Mouse (Mus musculus) neural tube, embryonic 13.5 days (tissue): ENCODE measurements around the gene Kpnb1. TPM values are rescaled to one million over a fixed set of nuclear protein-coding genes. Genes with fewer than 3 reads are reported as not detected.

Source experiments
- ATAC-seq: fragments of 200-750 bp; cut with Nextera tagmentation; 2 replicates; pipeline ENCODE4 v1.8.0; 2017; ENCODE audit warnings: low read depth, mild to moderate bottlenecking, moderate TSS enrichment, moderate library complexity
- H3K27ac ChIP-seq: fragments of 300-500 bp; sonication (generic); replicated peaks from 2 replicates; pipeline ENCODE4 v1.5.1; 2015; ENCODE audit warnings: moderate library complexity, mild to moderate bottlenecking, inconsistent platforms
- H3K27me3 ChIP-seq: fragments of 300-500 bp; sonication (generic); 2 replicates; pipeline ENCODE4 v1.6.1; 2015; ENCODE audit warnings: mild to moderate bottlenecking, inconsistent platforms
- H3K36me3 ChIP-seq: fragments of 300-500 bp; sonication (generic); 2 replicates; pipeline ENCODE4 v1.6.1; 2015; ENCODE audit warnings: mild to moderate bottlenecking, inconsistent platforms
- H3K4me1 ChIP-seq: fragments of 300-500 bp; sonication (generic); replicated peaks from 2 replicates; pipeline ENCODE4 v1.6.1; 2015; ENCODE audit warnings: inconsistent platforms
- H3K4me2 ChIP-seq: fragments of 300-500 bp; sonication (generic); 2 replicates; pipeline ENCODE4 v1.6.1; 2015; ENCODE audit warnings: inconsistent platforms, mild to moderate bottlenecking, moderate library complexity
- H3K4me3 ChIP-seq: fragments of 300-500 bp; sonication (generic); 2 replicates; pipeline ENCODE4 v1.5.1; 2015; ENCODE audit warnings: mild to moderate bottlenecking, inconsistent platforms
- H3K9ac ChIP-seq: fragments of 300-500 bp; sonication (generic); 2 replicates; pipeline ENCODE4 v1.6.1; 2015; ENCODE audit warnings: moderate library complexity, mild to moderate bottlenecking, inconsistent platforms
- H3K9me3 ChIP-seq: fragments of 300-500 bp; sonication (generic); 2 replicates; pipeline ENCODE4 v1.6.1; 2016; ENCODE audit warnings: inconsistent platforms
- WGBS: fragments of 180-500 bp; shearing (Covaris S2); methylation state at CpG from one replicate; pipeline ENCODE4 v1.1.7; 2015; 5-methylcytosine and 5-hydroxymethylcytosine counted together
- polyA plus RNA-seq: library from polyadenylated mRNA; unstranded; fragments of >200 nt; fragmentation: Nextera tagmentation; extraction: Ambion mirVana; gene quantifications from 2 replicates; pipeline ENCODE4 v1.2.1, GENCODE M21; 2015

Kpnb1 gene
- polyA plus RNA-seq, 1 experiment from 2014 or later: 31.0 TPM

DNA sequence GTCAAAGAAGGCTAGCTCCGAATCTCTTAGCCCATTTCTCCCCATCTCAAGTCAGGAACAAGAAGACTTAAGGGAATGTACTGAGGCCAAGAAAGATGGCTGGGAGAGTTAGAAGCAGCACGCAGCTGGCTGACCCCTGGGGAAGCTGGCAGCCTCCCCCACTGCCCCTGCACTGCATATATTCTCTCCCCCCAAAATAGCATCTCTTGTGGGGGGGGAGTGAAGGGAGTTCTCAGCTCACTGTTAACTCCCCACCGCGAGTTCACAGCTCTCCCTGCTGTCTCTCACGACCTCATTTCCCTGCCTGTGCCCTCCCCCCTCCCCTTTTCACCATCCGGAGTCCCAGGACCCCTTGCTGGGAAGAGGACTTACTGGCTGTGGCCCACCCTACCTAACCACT lies 55.5 kb downstream of the Kpnb1 start:
- no peak overlapping the region for H3K9ac ChIP-seq
- no peak overlapping the region for H3K4me3 ChIP-seq
- no peaks in the 10 kb centered on the region for H3K9me3 ChIP-seq
- WGBS: 33% methylated on average over 6 of the region's 6 CpGs
- H3K4me1 ChIP-seq: peaks cover 13% of the 10 kb centered on the region
- peaks cover 9% of the 10 kb centered on the region; the same call in 1 of the 2 replicates for H3K36me3 ChIP-seq
- no peak overlapping the region for H3K27ac ChIP-seq
- ATAC-seq: no peak
- H3K27me3 ChIP-seq: peaks cover 20% of the 10 kb centered on the region
- no peak overlapping the region for H3K4me2 ChIP-seq

DNA sequence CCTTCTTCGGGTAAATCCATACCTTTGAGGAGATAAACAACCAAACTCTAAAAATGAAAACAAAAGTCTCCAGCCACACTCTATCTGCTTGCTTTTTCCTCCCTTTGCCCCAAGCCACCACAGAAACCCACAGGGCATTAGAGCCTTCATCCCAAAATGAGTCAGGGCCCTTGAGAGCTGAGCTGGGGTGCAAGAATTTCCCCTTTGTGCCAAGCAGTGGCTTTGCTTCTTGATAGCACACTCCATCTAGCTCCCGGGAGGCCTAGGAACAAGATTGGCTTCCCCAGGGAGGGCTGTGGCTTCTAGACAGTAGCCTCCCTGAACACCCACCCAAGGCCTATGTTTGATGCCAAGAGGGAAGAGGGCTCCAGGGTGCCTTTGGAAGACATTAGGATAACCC lies 56.0 kb downstream of the Kpnb1 start:
- peaks cover 20% of the 10 kb centered on the region for H3K27me3 ChIP-seq
- H3K36me3 ChIP-seq: peaks cover 8% of the 10 kb centered on the region; the same call in 1 of the 2 replicates
- no peaks in the 10 kb centered on the region for H3K9me3 ChIP-seq
- no peak overlapping the region for H3K4me3 ChIP-seq
- no peak overlapping the region for H3K9ac ChIP-seq
- H3K27ac ChIP-seq: no peak overlapping the region
- H3K4me2 ChIP-seq: no peak overlapping the region
- H3K4me1 ChIP-seq: peaks cover 13% of the 10 kb centered on the region
- ATAC-seq: no peak
- WGBS: 94% methylated on average over 2 of the region's 2 CpGs

DNA sequence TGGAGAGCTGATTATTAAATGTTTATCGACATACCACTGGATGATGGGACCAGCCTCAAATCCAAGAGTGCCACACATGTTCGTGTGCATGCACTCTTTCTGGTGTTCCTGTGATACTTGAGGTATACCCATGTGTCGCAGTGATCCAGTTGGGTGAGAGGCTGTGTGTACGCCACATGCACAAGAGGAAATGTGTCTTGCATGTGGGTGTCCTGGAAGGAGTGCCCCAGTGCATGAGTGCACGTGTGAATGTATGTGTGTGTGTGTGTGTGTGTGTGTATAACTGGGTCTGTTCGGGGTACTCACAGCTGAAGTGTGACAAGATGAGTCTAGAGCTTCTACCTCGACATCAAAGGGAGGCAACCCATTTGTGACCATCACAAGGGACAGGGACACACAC lies 57.4 kb downstream of the Kpnb1 start:
- no peak for ATAC-seq
- Histone ChIP-seq H3K9ac (no peak overlapping the region), H3K4me1 (peaks cover 14% of the 10 kb centered on the region), H3K27ac (no peak overlapping the region), H3K27me3 (peaks cover 20% of the 10 kb centered on the region), H3K36me3 (no peaks in the 10 kb centered on the region), H3K4me3 (no peak overlapping the region), H3K4me2 (no peak overlapping the region), H3K9me3 (no peaks in the 10 kb centered on the region)
- 77% methylated on average over 6 of the region's 7 CpGs for WGBS

DNA sequence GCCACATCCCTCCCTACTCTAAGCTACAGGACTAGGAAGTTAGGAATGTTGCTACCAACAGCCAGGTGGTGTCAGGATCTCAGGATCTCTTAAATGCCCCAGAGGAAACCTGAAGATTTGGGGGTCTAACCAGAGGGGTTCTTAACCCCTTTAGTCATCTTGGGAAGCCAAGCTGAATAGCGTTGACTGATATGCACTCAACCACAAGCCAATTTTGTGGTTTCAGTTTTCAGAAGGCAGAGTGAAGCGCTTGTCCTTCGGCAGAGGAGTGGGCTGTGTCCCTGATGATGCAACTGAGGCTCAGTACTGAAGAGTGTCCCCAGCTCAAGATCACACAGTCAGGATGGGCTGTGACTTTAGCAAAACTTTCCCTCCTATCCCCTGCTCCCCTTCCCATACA lies 58.7 kb downstream of the Kpnb1 start:
- H3K36me3 ChIP-seq: no peaks in the 10 kb centered on the region
- 68% methylated on average over 3 of the region's 3 CpGs for WGBS
- ATAC-seq: no peak
- H3K9me3 ChIP-seq: no peaks in the 10 kb centered on the region
- H3K9ac ChIP-seq: no peak overlapping the region
- H3K27ac ChIP-seq: no peak overlapping the region
- H3K27me3 ChIP-seq: peaks cover 20% of the 10 kb centered on the region
- no peak overlapping the region for H3K4me3 ChIP-seq
- H3K4me2 ChIP-seq: no peak overlapping the region
- H3K4me1 ChIP-seq: peaks cover 22% of the 10 kb centered on the region

DNA sequence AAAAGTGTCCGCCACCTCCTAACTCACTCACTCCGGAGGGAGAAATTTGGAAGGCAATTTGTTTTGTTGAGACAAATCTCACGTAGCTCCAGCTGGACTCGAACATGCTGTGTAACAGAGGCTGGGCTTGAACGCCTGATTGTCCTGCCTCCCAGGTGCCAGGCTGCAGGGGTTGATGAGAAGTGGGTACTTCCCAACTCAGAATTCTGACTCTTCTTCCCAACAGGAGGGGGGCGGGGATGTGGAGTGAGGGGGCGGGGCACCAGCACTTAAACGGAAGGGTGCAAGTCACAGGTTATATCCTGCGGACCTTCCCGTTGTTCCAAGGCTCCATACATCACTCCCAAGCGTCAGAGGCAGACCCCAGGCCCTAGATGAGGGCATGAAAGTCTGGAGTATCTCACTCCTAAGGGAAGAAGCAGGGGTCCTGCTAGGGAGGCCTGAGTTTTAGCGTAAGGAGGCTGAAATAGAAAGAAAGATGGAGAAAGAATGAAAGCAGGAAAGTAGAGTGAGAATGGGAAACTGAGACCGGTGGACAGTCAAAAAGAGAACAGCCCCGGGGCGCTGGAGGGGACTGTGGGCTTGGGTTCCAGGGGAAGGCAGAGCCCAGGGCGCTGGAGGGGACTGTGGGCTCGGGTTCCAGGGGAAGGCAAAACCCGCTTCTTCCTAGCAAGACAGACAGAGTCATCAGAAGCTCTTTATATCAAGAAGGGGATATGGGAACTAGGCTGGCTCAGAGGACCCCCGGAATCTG lies 60.0 kb downstream of the Kpnb1 start:
- peak overlapping the region; percentile 70 for H3K9ac ChIP-seq
- peaks cover 20% of the 10 kb centered on the region for H3K27me3 ChIP-seq
- H3K4me2 ChIP-seq: peak overlapping the region; percentile 77
- H3K36me3 ChIP-seq: no peaks in the 10 kb centered on the region
- no peak for ATAC-seq
- WGBS: 15% methylated on average over 19 of the region's 19 CpGs
- peak overlapping the region; percentile 46 for H3K4me3 ChIP-seq
- H3K4me1 ChIP-seq: peaks cover 29% of the 10 kb centered on the region
- H3K27ac ChIP-seq: no peak overlapping the region
- H3K9me3 ChIP-seq: no peaks in the 10 kb centered on the region

GRCm38 (mm10) chr11:97126645-97127468 lies 60.8 kb downstream of the Kpnb1 start:
- Histone ChIP-seq H3K4me3 (peak overlapping the region; percentile 46), H3K4me2 (peak overlapping the region; percentile 77), H3K27me3 (peaks cover 20% of the 10 kb centered on the region), H3K27ac (no peak overlapping the region), H3K9ac (peak overlapping the region; percentile 70), H3K36me3 (no peaks in the 10 kb centered on the region), H3K9me3 (no peaks in the 10 kb centered on the region), H3K4me1 (peaks cover 29% of the 10 kb centered on the region)
- ATAC-seq: peak; percentile 44; the same call in 1 of the 2 replicates
- WGBS: 4% methylated on average over 32 of the region's 32 CpGs

- no peaks in the 10 kb centered on the region for H3K9me3 ChIP-seq
- H3K4me3 ChIP-seq: no peak overlapping the region
- peaks cover 13% of the 10 kb centered on the region for H3K27me3 ChIP-seq
- H3K9ac ChIP-seq: no peak overlapping the region
- no peak overlapping the region for H3K4me2 ChIP-seq
- H3K4me1 ChIP-seq: peaks cover 29% of the 10 kb centered on the region
- H3K36me3 ChIP-seq: no peaks in the 10 kb centered on the region
- H3K27ac ChIP-seq: no peak overlapping the region
- WGBS: 56% methylated on average over 10 of the region's 10 CpGs
- ATAC-seq: no peak
These were observed 63.2 kb downstream of the Kpnb1 start for GRCm38 (mm10) chr11:97124266-97125036.

- Histone ChIP-seq H3K4me3 (no peak overlapping the region), H3K9me3 (no peaks in the 10 kb centered on the region), H3K27ac (no peak overlapping the region), H3K9ac (no peak overlapping the region), H3K36me3 (no peaks in the 10 kb centered on the region), H3K27me3 (peaks cover 22% of the 10 kb centered on the region), H3K4me2 (no peak overlapping the region), H3K4me1 (peaks cover 29% of the 10 kb centered on the region)
- ATAC-seq: no peak
- WGBS: 19% methylated on average over 11 of the region's 11 CpGs
These were observed 64.3 kb downstream of the Kpnb1 start for GRCm38 (mm10) chr11:97123282-97123890.

- Histone ChIP-seq H3K9me3 (no peaks in the 10 kb centered on the region), H3K27me3 (peaks cover 39% of the 10 kb centered on the region), H3K9ac (no peak overlapping the region), H3K4me2 (no peak overlapping the region), H3K4me3 (no peak overlapping the region), H3K4me1 (peaks cover 18% of the 10 kb centered on the region), H3K36me3 (no peaks in the 10 kb centered on the region), H3K27ac (no peak overlapping the region)
- 69% methylated on average over 3 of the region's 3 CpGs for WGBS
- no peak for ATAC-seq
These were observed 67.0 kb downstream of the Kpnb1 start for GRCm38 (mm10) chr11:97120641-97121040.

DNA sequence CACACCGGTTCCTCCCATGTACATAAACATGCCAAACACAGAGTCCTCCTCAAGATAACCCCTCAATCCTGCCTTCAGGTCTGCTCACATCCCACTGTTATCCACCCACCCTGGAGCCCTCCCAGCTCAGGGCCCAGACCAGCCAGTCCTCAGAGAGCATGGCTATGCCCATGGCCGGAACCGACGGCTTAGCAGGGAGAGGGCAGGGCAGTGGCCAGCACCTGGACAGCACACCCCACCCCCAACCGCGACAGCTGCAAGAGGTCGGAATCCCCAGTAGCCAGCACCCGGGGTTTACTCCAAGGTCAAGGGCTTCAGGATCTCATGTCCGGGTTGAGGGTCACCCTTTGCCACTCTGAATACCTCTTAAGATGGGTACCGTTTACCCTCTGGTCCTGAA lies 67.5 kb downstream of the Kpnb1 start:
- WGBS: 63% methylated on average over 10 of the region's 10 CpGs
- no peaks in the 10 kb centered on the region for H3K9me3 ChIP-seq
- ATAC-seq: no peak
- H3K4me2 ChIP-seq: no peak overlapping the region
- H3K4me1 ChIP-seq: peaks cover 22% of the 10 kb centered on the region
- peaks cover 43% of the 10 kb centered on the region for H3K27me3 ChIP-seq
- no peak overlapping the region for H3K4me3 ChIP-seq
- H3K27ac ChIP-seq: no peak overlapping the region
- H3K36me3 ChIP-seq: no peaks in the 10 kb centered on the region
- H3K9ac ChIP-seq: no peak overlapping the region

- no peaks in the 10 kb centered on the region for H3K9me3 ChIP-seq
- no peak overlapping the region for H3K27ac ChIP-seq
- no peak overlapping the region for H3K4me3 ChIP-seq
- no peaks in the 10 kb centered on the region for H3K36me3 ChIP-seq
- no peak overlapping the region for H3K9ac ChIP-seq
- H3K27me3 ChIP-seq: peaks cover 77% of the 10 kb centered on the region
- no peak for ATAC-seq
- peaks cover 19% of the 10 kb centered on the region for H3K4me1 ChIP-seq
- H3K4me2 ChIP-seq: peak overlapping the region; percentile 61
- WGBS: 5% methylated on average over 11 of the region's 11 CpGs
These were observed 71.9 kb downstream of the Kpnb1 start for GRCm38 (mm10) chr11:97115797-97116196.
